Mouse (Mus musculus) CD4-positive, CD25-positive, alpha-beta regulatory T cell, adult 4 months (primary cell): ENCODE data around the gene 4933411K16Rik. TPM values are rescaled to one million over a fixed set of nuclear protein-coding genes. Genes with fewer than 3 reads are reported as not detected.

ENCODE experiments used
- ATAC-seq: one replicate; pipeline ENCODE4 v1.8.0; 2017
- polyA plus RNA-seq, 2 experiments: library from polyadenylated mRNA; unstranded; fragments of 100-300 nt; shearing (Covaris generic); gene quantifications; one replicate each; pipeline ENCODE4 v1.2.1; 2017

Gene 4933411K16Rik
- polyA plus RNA-seq, 2 experiments from 2014 or later = not detected

- peak; percentile 71 for ATAC-seq
Observed at GRCm38 (mm10) chr19:42035456-42036248, 16.4 kb upstream of the 4933411K16Rik start, which contains the start of gene Ankrd2. TSS of gene Ankrd2 (plus strand) at chr19:42036000.

GRCm38 (mm10) chr19:42036357-42036756 lies 15.7 kb upstream of the 4933411K16Rik start:
- no peak for ATAC-seq

DNA sequence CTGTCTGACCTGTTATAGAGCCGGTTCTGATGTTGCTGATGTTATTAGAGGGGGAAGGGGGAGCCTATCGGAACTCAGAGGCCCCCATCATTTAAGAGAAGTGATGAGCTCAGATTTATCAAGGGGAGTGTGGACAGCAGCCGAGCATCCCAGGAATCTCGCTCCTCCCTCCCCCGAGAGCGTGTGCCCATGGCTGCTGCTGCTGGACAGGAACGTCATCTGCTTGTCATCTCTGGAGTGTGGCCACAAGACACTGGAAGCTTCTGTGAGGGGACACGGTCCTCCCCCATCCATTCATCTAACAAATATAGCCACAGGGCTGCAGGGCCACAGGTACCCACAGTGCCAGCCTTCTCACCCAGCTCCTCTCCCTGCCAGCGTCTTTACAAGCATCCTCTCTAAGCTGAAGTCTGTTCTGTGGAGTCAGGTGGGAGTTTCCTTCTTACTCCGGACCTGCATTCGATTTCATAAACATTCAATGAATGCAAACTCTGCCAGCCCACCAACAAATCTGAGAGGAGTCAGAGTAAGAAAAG lies 14.8 kb upstream of the 4933411K16Rik start:
- ATAC-seq = no peak

DNA sequence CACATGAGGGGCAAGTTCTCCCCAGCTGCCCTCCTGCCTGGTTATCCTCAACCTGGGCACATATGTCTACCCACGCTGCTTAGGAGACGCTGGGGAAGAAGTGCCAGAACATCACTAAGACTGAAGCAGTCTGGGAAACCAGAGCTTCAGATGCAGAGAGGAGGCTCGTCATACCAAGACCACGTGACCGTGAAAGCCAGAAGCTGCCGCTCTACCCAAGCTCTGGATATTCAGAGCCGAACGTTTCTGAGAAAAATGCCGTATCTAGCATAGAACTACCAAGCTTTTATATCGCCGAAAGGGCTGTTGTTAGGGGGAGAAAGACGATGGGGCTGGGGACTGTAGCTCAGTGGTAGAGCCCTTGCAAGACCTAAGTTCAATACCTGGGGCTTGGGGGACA lies 13.7 kb upstream of the 4933411K16Rik start:
- no peak for ATAC-seq

- no peak for ATAC-seq
Observed at GRCm38 (mm10) chr19:42043988-42044387, 8.1 kb upstream of the 4933411K16Rik start.

DNA sequence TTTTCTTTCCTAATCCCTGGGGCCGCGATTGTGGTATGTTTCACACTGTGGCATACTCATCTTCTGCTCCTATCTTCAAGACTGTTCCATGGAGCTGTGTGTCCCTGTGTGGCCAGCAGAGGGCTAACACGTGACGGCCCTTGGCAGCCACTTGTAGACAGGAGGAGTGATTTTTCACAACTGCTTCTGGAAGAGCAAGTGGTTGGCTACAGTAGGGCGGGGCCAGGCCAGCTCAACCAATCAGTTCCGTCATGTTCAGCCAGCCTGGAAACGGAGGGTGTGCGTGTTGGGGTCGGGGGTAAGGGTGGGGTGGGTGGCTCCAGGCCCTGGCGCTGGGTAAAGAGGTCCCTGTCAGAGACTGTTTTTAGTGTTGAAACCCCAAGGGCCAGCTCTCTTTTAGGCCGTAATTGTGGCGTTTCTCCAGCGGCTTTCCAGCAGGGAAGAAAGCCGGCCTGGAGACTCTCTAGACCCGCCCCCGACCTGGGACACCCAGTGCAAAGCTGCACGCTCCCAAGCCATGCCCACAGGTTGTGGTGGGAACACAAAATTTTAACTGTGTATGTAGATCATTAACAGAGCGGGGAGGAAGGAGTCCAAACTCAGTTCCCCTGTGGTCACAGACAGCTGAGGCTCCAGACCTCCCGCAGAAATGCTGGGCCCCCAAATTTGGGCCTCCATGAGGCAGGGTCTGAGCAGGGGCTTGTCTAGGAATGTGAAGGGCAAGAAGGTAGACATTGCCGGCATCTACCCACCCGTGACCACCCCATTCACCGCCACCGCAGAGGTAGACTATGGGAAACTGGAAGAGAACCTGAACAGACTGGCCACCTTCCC lies 6.6 kb upstream of the 4933411K16Rik start, which contains the start of gene Hoga1:
TSS of gene Hoga1 (plus strand) at position 342 of the 834 bp plus-strand sequence.
- no peak for ATAC-seq

GRCm38 (mm10) chr19:42050251-42050650 lies 1.8 kb upstream of the 4933411K16Rik start:
- no peak for ATAC-seq

GRCm38 (mm10) chr19:42051351-42051750 lies 697 bp upstream of the 4933411K16Rik start:
- ATAC-seq = no peak

GRCm38 (mm10) chr19:42054255-42054654 lies 2.2 kb downstream of the 4933411K16Rik start:
- no peak for ATAC-seq

GRCm38 (mm10) chr19:42055881-42056280 lies 3.8 kb downstream of the 4933411K16Rik start:
- ATAC-seq = no peak

GRCm38 (mm10) chr19:42056719-42057409 lies 4.8 kb downstream of the 4933411K16Rik start:
- no peak for ATAC-seq

DNA sequence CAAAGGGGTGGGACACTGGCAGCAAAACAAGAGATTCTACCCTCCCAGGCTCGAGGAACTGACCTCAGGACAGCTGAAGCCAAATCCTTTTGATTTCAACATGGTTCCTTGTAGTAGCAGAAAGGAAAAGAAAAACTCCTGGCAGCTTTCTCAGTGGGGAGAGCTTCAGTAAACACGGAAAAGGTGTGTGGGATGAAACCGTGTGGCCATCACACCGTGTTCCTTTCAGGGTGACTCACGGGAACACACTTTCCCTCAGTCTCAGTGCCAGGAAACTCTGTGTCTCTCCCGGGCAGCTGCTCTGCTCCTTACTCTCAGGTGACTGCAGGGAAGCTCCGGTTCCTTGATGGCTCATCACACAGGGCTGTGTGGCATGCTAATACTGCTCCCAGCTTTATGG lies 6.4 kb downstream of the 4933411K16Rik start:
- ATAC-seq = no peak

- ATAC-seq = no peak
Observed at GRCm38 (mm10) chr19:42061443-42061842, 9.4 kb downstream of the 4933411K16Rik start.

DNA sequence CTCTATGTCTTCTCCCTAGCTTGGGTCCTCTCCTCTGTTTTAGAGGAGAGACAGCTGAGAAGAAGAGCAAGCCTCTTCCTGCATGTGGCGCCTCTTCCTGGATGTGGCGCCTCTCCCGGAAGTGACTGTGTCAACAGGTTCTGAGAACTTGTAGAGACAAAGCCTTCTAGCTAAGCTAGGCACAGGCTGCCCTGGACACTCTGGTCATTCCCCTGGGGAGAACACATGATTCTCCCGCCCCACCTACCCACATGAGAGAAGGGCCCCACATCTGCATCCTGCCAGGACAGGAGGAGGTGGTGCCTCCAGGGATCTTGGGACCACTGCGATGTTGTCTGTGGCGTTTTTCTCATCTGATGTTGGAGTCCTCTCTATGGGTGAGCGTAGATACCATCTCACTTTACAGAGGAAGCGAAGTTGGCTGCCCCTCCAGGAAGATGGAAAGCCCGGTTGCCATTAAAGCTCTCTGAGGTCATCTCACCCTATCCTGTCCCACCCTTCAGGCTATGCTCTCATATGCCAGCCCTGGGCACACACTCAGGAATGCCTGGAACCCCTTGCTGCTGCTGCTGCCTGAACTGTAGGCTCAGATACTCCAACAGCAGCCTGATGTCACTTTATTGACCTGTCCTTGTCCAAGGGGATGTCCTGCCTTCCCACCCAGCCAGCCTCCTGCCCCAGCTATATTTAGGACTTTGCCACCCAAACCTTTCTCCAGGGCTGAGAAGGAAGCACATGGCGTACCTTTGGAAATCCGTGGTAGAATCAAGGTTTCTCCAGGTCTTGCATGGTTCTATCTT lies 16.6 kb downstream of the 4933411K16Rik start:
- ATAC-seq = no peak

- ATAC-seq = no peak
Observed at GRCm38 (mm10) chr19:42069241-42069525, 17.1 kb downstream of the 4933411K16Rik start.

DNA sequence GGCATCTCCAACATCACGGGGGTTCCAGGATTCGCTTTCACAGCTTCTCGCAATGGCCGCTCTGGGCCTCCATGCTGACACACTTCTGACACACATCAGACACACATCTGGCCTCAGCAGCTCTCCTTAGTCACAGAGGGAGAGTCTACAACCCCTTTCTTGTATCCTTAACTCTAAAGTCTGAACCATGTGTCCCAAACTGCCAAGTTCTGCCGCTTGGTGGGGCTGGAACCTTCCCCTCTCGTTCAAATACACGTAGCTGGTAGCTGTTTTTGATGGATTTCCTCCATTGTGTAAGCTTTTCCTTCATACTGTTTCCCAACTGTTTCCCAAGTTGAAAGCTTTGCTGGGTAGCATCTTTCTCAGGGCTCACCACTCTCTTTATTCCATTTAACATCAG lies 19.2 kb downstream of the 4933411K16Rik start:
- no peak for ATAC-seq

GRCm38 (mm10) chr19:42071886-42072608 lies 20.0 kb downstream of the 4933411K16Rik start:
- no peak for ATAC-seq

GRCm38 (mm10) chr19:42072802-42073201 lies 20.8 kb downstream of the 4933411K16Rik start:
- no peak for ATAC-seq

GRCm38 (mm10) chr19:42075051-42075450 lies 23.0 kb downstream of the 4933411K16Rik start:
- no peak for ATAC-seq

GRCm38 (mm10) chr19:42075992-42076391 lies 23.9 kb downstream of the 4933411K16Rik start:
- no peak for ATAC-seq

DNA sequence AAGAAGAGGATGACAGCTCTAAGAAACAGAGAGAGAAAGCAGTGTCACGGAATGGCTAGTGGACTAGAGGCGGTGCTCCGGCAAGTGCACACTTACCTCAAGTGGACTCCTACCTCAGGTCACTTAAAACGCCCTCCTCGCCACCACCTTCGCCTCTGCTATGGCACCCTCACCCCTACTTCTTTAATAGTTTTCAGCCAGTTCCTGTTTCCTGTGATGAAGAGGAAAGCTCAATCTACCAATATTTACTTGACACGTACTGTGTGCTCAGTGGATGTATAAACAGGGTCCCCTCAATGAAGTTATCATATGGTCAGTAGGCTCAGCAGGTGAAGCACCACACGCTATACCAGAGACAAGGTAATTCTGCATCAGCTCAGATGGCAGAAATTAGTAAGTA lies 26.5 kb downstream of the 4933411K16Rik start:
- no peak for ATAC-seq
